Mouse (Mus musculus) urinary bladder, adult 18-20 months (tissue): ENCODE results near the gene Wdr83.

ENCODE experiments used
- DNase-seq, 2 experiments: peaks; one replicate each; pipeline ENCODE4 v3.0.0; 2022; ENCODE audit warnings: low spot score in 2 of 2, mixed read lengths in 2 of 2

Gene Wdr83

GRCm38 (mm10) chr8:85035165-85035727, 45.9 kb downstream of the Wdr83 start:
- DNase-seq: no peak

GRCm38 (mm10) chr8:85034764-85035163, 46.3 kb downstream of the Wdr83 start:
- DNase-seq: peak in 1 of 2 experiments; percentile 62

DNA sequence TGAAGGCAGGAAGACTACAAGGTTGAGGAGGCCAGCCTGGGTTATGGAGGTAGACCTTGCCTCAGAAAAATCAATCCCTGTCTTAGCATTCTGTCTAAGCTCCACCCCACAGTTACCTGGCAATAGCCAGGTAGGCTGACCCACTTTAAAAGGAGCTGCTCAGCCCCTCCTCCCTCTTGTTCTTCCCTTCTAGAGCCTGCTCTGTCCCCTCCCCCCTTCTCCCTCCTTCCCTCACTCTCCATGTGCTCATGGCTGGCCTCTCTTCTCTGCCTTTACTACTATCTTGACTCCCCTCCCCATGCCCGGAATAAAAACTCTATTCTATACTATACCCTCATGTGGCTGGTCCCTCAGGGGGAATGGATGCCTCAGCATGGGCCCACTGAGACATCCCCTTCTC, 47.2 kb downstream of the Wdr83 start:
- no peak for DNase-seq

DNA sequence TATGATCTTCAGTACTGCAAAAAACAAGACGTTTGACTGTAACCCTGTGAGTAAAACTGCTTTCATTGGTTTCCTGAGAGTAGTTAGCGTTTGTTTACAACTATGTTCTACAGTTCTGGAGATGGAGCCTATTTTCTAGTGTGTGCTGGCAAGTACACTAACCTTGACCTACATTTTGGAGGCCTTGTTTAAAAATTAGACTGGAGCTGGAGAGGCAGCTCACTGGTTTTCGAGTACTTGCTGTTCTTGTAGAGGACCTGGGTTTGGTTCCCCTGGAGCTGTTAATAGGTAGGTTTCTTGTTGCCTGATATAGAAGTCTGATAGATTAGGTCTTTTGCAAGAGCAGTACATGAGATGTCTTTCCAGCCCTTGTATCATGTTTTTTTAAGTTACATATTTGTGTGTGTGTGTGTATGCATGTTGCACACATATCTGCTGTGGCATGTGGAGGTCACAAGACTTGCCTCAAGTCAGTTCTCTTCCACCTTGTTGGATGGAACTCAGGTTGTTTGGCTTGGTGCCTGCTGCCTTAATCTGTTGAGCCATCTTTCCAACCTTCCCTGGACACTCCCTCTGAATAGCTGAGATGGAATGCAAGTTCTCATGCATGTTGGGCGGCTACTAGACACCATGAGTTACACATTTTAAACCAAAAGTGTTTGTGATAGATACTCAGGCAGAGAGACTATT, 48.3 kb downstream of the Wdr83 start:
- DNase-seq: no peak

- DNase-seq: no peak
Measured at GRCm38 (mm10) chr8:85029271-85029670, 51.8 kb downstream of the Wdr83 start.

DNA sequence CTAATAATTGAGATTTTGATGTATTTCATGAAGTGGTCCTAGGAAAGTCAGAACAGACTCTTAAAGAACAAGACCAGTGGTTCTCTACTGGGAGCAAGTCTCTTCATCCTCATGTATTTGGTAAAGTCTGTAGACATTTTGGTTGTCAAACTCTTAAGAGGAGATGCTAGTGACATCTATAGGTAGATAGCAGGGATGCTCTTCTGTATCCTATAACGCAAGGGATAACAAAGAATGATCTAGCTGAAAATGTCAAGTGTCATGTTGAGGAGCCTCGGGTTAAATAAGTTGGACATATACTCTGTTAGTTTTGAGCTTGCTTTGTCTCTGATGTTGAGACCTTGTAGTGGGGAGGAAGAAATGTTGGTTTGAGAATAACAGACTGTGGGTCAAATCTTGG, 53.2 kb downstream of the Wdr83 start:
- DNase-seq: no peak

- no peak for DNase-seq
Measured at GRCm38 (mm10) chr8:85027516-85027855, 53.6 kb downstream of the Wdr83 start.

DNA sequence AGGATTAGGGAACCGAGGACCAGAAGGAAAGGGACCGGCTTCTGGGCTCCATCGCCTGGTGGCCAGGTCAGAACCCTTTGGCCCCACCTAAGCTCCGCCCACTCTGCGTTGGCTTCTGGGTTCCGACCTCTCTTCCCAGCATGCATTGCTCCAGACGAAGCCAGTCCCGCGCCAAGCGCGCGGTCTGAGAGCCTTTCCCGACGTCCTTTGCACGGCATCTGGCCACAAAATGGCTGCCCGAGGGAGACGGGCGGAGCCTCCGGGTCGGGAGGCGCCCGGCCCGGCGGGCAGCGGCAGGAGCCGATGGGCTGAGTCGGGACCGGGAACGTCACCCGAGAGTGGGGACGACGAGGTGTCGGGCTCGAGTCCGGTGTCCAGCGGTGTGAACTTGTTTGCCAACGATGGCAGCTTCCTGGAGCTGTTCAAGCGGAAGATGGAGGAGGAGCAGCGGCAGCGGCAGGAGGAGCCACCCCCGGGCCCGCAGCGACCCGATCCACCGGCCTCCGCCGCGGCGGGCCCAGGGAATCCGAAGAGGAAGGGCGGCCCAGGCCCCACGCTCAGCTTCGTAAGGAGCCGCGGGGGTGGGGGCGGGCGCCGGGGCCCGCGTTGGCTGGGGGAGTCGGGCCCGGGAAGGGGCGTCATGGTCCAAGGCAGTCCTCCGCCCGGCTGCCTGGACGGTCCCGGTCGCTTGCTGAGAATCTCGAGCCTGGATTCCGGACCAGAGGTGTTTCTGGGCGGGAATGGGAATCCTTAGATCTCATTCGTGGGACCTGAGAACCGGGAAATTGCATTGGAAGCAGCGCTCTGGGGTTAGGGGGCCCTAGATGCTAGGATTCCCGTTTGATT, 54.2 kb downstream of the Wdr83 start, which contains the start of gene Trir:
Trir (plus strand) TSS at position 154 of the 846 bp plus-strand sequence.
- DNase-seq: peak; percentile 94 to 96

DNA sequence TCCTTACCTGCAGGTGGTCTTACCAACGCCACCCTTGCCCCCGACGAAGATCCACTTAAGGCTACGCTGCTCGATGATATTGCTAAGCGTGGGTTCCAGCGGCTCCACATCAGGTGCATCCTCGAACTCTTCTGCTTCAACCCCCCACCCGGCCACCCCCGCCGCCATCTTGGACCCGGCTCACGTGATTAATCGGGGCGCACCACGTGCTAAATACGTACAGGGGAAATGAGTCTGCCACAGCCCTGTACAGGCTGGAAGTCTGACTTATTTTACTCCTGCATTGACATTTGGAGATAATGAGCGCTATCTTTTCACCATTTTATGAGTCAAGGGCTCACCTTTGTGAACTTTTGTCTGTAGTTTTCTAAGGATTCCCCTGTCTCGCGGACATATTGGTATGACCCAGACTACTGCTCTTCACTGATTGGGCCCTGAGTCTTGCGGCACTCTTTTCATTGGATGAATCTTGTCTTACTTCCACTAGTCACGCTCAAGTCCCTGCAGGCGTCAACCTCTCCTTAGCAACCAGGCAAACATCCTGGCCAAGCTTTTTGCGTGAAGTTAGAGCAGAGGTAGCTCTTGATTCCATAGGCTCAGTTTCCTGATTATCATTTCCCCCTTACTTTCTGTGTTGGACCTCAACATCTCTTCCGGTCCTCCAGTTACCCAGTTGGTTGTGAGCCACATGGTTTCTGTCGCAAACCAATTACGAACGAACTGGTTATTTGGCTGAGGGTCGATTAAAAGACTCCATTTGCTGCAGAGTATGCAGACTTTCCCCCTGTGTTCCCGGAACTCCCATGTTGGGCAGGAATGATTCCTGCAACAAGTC, 55.8 kb downstream of the Wdr83 start, which contains the start of gene Asna1:
Asna1 (minus strand) TSS at position 184 of the 835 bp plus-strand sequence.
- peak; percentile 64 to 70 for DNase-seq
